Mouse (Mus musculus) lung, adult 2 months (tissue): ENCODE measurements around the gene Cnga1. TPM values are rescaled to one million over a fixed set of nuclear protein-coding genes. Genes with fewer than 3 reads are reported as not detected.

Experiments used
- DNase-seq: peaks from one replicate; pipeline ENCODE4 v3.0.0; 2022
- H3K4me1 ChIP-seq: fragments of 200-500 bp; 2 replicates; pipeline ENCODE4 v1.6.1; 2011; ENCODE audit warnings: low read length; ENCODE audit not compliant: control insufficient read depth, insufficient read depth
- H3K4me3 ChIP-seq: fragments of 200-500 bp; replicated peaks from 2 replicates; pipeline ENCODE3; 2011; ENCODE audit warnings: low read depth, mild to moderate bottlenecking, control low read depth, low read length; ENCODE audit errors: extremely low read depth
- CTCF ChIP-seq: fragments of 200-500 bp; IDR thresholded peaks from 2 replicates; pipeline ENCODE4 v1.5.1; 2011; ENCODE audit warnings: mild to moderate bottlenecking, low read length, control low read depth; ENCODE audit not compliant: insufficient read depth
- POLR2A ChIP-seq: fragments of 200-500 bp; IDR thresholded peaks from 2 replicates; pipeline ENCODE4 v1.6.1; 2011; ENCODE audit warnings: low read depth, mild to moderate bottlenecking, control low read depth, low read length, borderline replicate concordance; ENCODE audit errors: extremely low read depth
- WGBS: fragments of 180-500 bp; shearing (Covaris S2); methylation state at CpG from one replicate; pipeline ENCODE4 v1.1.7; 2018; 5-methylcytosine and 5-hydroxymethylcytosine counted together
- polyA plus RNA-seq: library from polyadenylated mRNA; depleted of rRNA; stranded (reverse); fragments of >200 nt; gene quantifications from 2 replicates; pipeline ENCODE4 v1.2.3, GENCODE M21; 2012; rRNA removed

Cnga1 gene
- polyA plus RNA-seq = 0.04 and 0.08 TPM in 2 replicates

GRCm38 (mm10) chr5:72644175-72644574 is at the start of gene Cnga1:
TSS of gene Cnga1 (minus strand) at chr5:72644275.
- no peak for TF ChIP-seq CTCF
- TF ChIP-seq POLR2A = no peak
- WGBS = 68% methylated on average over 1 of the region's 1 CpGs
- no peak for DNase-seq
- H3K4me1 ChIP-seq = no peaks in the 10 kb centered on the region
- no peak within 1 kb of the TSS for H3K4me3 ChIP-seq

DNA sequence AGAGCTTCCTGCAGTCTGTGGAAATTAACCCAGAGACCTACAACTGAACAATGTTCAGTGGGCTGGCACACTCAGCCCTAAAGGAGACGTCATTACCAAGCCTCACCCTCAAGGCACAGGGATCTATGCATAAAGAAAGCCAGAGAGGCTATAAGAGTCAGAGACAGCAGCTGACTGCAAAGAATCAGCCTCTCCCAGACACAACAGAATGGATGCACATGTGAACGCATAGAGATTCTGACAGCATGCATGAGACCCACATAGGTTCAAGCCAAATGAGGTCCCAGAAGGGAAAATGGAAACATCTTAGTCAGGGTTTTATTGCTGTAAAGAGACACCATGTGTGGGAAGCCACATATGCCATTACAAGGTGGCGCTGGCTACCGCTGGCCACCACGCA is 46.4 kb upstream of the Cnga1 start:
- TF ChIP-seq CTCF (no peak), POLR2A (no peak)
- 94% methylated on average over 5 of the region's 5 CpGs for WGBS
- Histone ChIP-seq H3K4me3 (no peak overlapping the region), H3K4me1 (no peaks in the 10 kb centered on the region)
- DNase-seq = no peak

DNA sequence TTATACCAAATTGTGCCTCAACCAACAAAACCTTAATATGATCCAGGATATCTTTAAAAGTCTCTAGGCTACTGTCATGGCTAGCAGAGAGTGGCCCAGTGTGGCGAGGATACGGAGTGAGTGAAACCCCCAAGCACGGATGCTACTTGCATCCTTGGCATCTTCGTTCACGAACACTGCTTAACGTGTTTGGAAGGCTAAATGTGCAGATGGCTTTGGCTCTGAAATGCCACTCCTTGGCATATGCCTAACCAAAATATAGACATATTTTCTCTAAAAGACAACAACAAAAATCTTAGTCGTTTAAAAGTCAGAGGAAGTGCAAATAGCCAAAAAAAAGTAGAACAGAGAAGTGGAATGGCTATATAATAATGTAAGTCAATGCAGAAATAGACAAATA is 45.5 kb upstream of the Cnga1 start:
- no peak for DNase-seq
- Histone ChIP-seq H3K4me1 (no peaks in the 10 kb centered on the region), H3K4me3 (no peak overlapping the region)
- WGBS = 92% methylated on average over 7 of the region's 7 CpGs
- no peak for TF ChIP-seq POLR2A
- no peak for TF ChIP-seq CTCF

DNA sequence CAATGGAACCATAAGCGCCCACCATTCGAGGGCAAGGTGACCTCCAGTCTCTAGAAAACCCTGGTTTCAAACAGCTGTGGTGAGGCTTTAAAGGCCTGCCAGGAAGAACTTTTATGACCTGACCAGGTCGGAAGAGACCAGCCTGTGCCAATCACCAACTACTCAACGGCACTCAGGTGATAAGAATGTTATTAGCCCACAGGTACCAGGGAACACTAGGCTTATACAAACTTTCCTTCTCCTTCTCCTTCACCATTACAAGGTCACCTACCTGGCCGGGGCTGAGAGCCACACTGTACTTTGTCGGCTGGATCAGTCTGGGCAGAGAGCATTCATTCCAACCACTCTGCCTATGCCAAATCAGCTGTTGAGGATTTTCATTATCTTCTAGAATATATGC is 37.4 kb upstream of the Cnga1 start:
- H3K4me1 ChIP-seq = no peaks in the 10 kb centered on the region; the same call in 1 of the 2 replicates
- TF ChIP-seq CTCF (no peak), POLR2A (no peak)
- DNase-seq = no peak
- no peak overlapping the region for H3K4me3 ChIP-seq
- 66% methylated on average over 6 of the region's 6 CpGs for WGBS

DNA sequence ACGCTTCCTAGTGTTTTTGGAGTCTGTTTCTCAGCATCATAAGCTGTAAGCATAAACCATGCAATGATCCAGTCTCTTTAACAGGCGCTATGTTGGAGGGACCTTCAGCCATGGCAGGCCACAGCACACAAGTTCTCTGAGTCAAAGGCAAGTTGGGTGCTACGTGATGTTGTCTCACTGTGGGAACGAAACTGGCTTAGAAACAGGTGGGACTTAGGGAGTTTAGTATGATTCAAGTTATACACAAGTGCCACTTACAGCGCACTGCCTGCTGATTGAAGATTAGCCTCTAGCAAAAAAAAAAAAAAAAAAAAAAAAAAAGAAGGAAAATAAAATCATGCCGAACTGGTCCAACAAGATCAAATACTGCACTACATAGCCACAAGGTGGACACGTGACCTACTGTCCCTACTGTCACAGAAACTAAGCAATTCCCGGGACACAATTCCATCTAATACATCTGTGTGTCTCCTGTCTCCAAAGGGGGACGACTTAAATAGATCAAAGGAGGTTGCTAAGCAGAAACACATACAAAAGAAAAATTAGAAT is 31.0 kb upstream of the Cnga1 start:
- Histone ChIP-seq H3K4me3 (no peak overlapping the region), H3K4me1 (peaks cover 3% of the 10 kb centered on the region; the same call in 1 of the 2 replicates)
- WGBS = 66% methylated on average over 9 of the region's 9 CpGs
- no peak for TF ChIP-seq CTCF
- TF ChIP-seq POLR2A = no peak
- peak; percentile 9 for DNase-seq

DNA sequence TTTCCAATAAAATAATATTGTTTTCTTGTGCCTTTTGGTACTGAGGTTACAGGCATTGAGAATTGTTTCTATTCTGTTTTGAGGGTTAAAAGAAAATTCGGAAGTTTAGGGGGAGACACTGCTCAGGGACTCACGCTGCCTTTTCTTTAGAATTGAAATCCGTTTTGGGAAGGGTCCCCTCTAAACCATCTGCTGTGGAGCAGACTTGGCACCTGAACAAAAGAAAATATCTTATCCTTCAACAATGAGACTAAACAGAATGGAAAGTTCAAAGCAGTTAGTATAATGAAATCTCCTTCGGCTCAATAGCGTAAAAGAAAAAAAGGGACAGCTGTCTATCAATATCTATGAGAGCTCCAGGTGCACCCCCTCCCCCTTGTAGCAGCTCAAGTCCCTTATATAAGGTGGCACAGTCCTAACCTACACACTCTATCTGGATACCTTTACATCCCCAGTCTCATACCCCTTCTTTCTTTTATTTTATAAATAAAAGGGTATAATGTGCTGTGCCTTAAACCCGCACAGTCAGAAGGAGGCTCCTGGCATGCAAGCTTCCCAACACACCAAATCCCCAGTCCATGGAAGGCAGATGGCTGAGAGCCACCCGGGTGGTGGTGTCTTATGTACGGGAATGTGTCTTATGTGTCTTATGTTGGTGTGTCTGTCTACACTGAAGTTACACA is 27.1 kb upstream of the Cnga1 start:
- no peak for DNase-seq
- no peak overlapping the region for H3K4me3 ChIP-seq
- H3K4me1 ChIP-seq = peaks cover 3% of the 10 kb centered on the region; the same call in 1 of the 2 replicates
- 68% methylated on average over 8 of the region's 8 CpGs for WGBS
- TF ChIP-seq CTCF (no peak), POLR2A (no peak)

DNA sequence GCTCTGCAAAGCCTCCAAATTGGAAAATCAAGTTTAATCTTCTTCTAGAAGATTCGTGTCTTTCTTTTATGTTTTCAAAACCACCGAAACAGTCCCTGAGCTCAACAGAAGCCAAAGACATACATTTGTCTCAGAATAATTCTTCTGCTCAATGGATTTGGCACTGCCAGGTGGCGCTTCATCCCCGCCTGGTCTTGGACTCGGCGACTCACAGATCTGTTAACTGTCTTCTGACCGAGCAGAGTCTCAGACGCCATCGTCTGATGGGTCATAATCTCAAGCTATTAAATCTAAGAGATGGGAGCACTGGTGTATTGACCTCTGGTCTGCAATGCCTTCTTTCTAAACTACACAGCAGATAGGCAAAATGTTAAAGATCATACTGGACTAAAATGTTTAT is 24.3 kb upstream of the Cnga1 start:
- no peak overlapping the region for H3K4me3 ChIP-seq
- no peak for DNase-seq
- WGBS = 78% methylated on average over 9 of the region's 9 CpGs
- TF ChIP-seq POLR2A (no peak), CTCF (no peak)
- no peaks in the 10 kb centered on the region for H3K4me1 ChIP-seq

DNA sequence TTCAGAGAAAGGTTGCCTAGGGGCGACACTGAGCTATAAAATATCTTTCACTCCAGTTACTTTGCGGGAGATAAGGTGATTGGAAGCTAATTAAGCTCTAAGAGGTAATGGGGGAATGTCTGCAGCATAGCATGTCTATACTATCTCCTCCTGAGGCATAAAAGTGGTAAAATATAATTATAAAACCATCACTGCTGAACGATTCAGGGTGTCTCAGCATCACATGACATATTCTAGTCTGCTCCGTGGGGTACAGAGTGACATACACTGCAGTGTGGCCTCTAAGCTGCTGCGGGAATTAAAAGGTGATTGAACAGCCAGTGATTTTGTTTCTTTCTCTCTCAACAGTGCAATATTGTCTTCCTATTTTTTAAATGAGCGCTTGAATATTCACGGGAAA is 22.4 kb upstream of the Cnga1 start:
- no peak for DNase-seq
- TF ChIP-seq POLR2A = no peak
- no peak for TF ChIP-seq CTCF
- no peak overlapping the region for H3K4me3 ChIP-seq
- 82% methylated on average over 7 of the region's 7 CpGs for WGBS
- H3K4me1 ChIP-seq = no peaks in the 10 kb centered on the region

DNA sequence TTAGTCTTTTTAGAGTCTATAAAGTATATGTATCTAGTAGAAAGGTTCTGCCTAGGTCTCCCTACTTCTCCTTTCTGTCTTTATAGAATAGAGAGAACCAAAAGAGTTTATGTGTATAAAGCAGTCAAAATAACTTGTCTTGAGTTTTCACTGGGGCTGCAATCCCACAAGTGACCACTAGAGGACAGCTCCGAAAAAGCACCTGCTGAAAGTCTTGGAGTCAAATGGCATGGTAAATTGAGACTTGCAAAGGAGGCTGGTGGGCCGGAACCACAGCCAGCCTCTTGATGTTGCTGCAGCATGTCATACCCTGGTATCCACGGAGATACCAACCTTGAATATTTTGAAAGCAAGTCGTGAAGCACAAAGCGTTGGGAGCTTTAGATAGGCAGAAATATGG is 21.2 kb upstream of the Cnga1 start:
- Histone ChIP-seq H3K4me3 (no peak overlapping the region), H3K4me1 (no peaks in the 10 kb centered on the region)
- DNase-seq = peak; percentile 58
- TF ChIP-seq CTCF = peak; percentile 60; the same call in 1 of the 2 replicates
- TF ChIP-seq POLR2A = no peak
- WGBS = 26% methylated on average over 5 of the region's 5 CpGs

DNA sequence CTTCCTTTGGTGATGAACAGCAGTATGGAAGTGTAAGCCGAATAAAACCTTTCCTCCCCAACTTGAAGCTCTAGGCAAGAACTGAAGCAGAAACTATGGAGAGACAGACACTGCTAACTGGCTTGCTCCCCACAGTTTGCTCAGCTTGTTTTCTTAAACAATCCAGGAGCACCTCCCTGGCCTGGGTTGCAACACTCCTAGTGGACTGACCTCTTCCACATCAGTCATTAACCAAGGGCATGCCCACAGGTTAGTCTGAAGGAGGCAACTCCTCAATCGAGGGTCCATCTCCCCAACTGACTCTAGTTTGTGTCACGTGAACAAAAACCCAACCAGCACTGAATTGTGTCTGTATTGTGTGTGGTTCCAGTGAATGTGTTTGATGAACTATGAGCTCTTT is 20.8 kb upstream of the Cnga1 start:
- no peak for DNase-seq
- Histone ChIP-seq H3K4me3 (no peak overlapping the region), H3K4me1 (no peaks in the 10 kb centered on the region)
- TF ChIP-seq POLR2A (no peak), CTCF (no peak)
- 42% methylated on average over 3 of the region's 3 CpGs for WGBS
